Mouse (Mus musculus) intestine, embryonic 15.5 days (tissue): ENCODE measurements around the gene Mamdc2. TPM values are rescaled to one million over a fixed set of nuclear protein-coding genes. Genes with fewer than 3 reads are reported as not detected.

Experiments
- ATAC-seq: fragments of 200-750 bp; cut with Nextera tagmentation; 2 replicates; pipeline ENCODE4 v1.8.0; 2017; ENCODE audit warnings: moderate TSS enrichment, moderate library complexity
- H3K27ac ChIP-seq: fragments of 300-500 bp; sonication (generic); 2 replicates; pipeline ENCODE4 v1.5.1; 2015; ENCODE audit warnings: mild to moderate bottlenecking, inconsistent platforms
- H3K27me3 ChIP-seq: fragments of 300-500 bp; sonication (generic); replicated peaks from 2 replicates; pipeline ENCODE4 v1.6.1; 2015; ENCODE audit warnings: inconsistent platforms
- H3K36me3 ChIP-seq: fragments of 300-500 bp; sonication (generic); 2 replicates; pipeline ENCODE4 v1.6.1; 2015; ENCODE audit warnings: inconsistent platforms
- H3K4me1 ChIP-seq: fragments of 300-500 bp; sonication (generic); replicated peaks from 2 replicates; pipeline ENCODE4 v1.6.1; 2015; ENCODE audit warnings: inconsistent platforms
- H3K4me2 ChIP-seq: fragments of 300-500 bp; sonication (generic); replicated peaks from 2 replicates; pipeline ENCODE4 v1.6.1; 2015; ENCODE audit warnings: mild to moderate bottlenecking, inconsistent platforms
- H3K4me3 ChIP-seq: fragments of 300-500 bp; sonication (generic); replicated peaks from 2 replicates; pipeline ENCODE4 v1.5.1; 2015; ENCODE audit warnings: inconsistent platforms
- H3K9ac ChIP-seq: fragments of 300-500 bp; sonication (generic); 2 replicates; pipeline ENCODE4 v1.6.1; 2015; ENCODE audit warnings: inconsistent platforms
- H3K9me3 ChIP-seq: fragments of 300-500 bp; sonication (generic); 2 replicates; pipeline ENCODE4 v1.6.1; 2016; ENCODE audit warnings: inconsistent platforms
- WGBS: fragments of 180-500 bp; shearing (Covaris S2); methylation state at CpG from one replicate; pipeline ENCODE4 v1.1.7; 2015; 5-methylcytosine and 5-hydroxymethylcytosine counted together
- polyA plus RNA-seq: library from polyadenylated mRNA; unstranded; fragments of >200 nt; fragmentation: Nextera tagmentation; extraction: Ambion mirVana; gene quantifications from 2 replicates; pipeline ENCODE4 v1.2.1, GENCODE M21; 2015

Mamdc2 gene
- polyA plus RNA-seq, 1 experiment from 2014 or later: 2.2 TPM

DNA sequence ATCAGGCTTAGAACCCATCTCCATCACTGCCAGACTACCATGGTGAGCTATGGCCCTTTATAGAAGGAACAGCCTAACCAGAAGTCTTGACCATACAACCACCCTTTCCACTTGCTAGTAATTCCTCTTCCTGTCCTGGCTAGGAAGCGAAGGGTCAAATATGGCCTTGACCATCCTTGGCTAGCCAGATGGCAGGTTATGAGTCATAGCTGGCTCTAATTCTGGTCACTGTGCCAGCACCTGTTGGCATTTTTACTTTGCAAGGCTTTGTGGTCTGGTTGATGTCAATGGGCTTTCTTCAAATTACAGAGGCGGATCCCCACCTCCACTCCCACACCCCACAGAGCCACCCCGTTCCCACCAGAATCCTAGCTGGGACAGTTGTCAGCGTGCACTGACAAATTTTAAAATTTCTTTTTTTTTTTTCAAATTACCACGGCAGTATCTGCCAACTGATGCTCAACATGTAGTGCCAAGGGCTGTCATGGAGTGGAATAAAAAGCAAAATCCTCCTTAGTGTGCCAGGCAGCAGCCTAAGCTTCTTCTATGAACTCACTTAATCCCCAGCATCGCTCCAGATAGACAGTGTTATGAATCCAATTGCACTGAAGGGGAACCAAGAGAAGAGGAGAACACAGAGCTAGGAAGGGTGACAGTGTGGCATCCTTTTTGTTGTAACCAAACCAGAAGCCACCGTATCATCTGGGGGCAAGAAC is 73.1 kb downstream of the Mamdc2 start:
- no peaks in the 10 kb centered on the region; the same call in 1 of the 2 replicates for H3K4me1 ChIP-seq
- 88% methylated on average over 7 of the region's 7 CpGs for WGBS
- no peak overlapping the region for H3K4me2 ChIP-seq
- H3K27ac ChIP-seq: no peak overlapping the region
- H3K36me3 ChIP-seq: no peaks in the 10 kb centered on the region
- no peak overlapping the region for H3K9ac ChIP-seq
- no peaks in the 10 kb centered on the region for H3K27me3 ChIP-seq
- H3K4me3 ChIP-seq: no peak overlapping the region
- no peaks in the 10 kb centered on the region for H3K9me3 ChIP-seq
- ATAC-seq: no peak

DNA sequence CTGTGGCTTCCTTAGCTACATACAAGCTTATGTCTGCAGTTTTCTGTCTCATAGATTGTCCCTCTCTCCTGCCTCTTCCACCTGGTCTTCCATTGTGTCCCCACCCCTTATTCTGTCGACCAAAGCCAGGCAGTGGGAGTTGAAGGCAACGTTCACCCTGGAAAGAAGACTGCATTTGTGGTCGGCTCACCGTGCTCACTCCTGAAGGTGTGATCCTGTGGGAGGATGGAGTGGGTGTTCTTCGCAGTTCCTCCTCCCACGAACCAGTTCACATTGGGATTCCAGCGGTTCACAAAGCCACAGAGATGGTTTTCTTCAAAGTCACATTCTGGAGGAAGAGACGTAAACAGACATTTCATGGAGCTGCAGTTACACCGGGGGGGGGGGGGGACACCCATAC is 74.5 kb downstream of the Mamdc2 start:
- 45% methylated on average over 9 of the region's 9 CpGs for WGBS
- Histone ChIP-seq H3K27me3 (no peaks in the 10 kb centered on the region), H3K36me3 (no peaks in the 10 kb centered on the region), H3K9me3 (no peaks in the 10 kb centered on the region), H3K9ac (no peak overlapping the region), H3K4me2 (no peak overlapping the region), H3K4me1 (no peaks in the 10 kb centered on the region; the same call in 1 of the 2 replicates), H3K27ac (no peak overlapping the region), H3K4me3 (no peak overlapping the region)
- ATAC-seq: no peak

DNA sequence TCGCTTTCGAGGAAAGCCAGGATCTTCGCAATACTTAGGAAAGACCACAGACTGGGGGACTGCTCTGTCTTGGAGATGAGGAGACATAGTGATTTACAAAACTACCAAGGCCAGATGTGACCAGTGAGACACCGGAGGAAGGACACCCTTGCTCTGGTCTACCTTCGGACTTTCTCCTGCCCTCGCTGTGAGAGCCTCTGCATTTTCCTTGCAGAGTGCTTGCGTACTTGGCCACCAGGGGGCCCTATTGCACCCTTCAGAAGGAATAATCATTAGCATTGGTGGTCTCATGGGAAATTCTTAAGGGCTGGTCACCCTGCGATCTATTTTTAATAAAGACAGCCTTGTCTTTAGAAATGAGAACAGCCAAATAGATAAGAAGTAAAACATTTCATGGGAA is 75.0 kb downstream of the Mamdc2 start:
- H3K4me3 ChIP-seq: no peak overlapping the region
- 0 out of 2 replicates have a peak, but pooled peaks have one; percentile 58 for ATAC-seq
- 40% methylated on average over 8 of the region's 8 CpGs for WGBS

DNA sequence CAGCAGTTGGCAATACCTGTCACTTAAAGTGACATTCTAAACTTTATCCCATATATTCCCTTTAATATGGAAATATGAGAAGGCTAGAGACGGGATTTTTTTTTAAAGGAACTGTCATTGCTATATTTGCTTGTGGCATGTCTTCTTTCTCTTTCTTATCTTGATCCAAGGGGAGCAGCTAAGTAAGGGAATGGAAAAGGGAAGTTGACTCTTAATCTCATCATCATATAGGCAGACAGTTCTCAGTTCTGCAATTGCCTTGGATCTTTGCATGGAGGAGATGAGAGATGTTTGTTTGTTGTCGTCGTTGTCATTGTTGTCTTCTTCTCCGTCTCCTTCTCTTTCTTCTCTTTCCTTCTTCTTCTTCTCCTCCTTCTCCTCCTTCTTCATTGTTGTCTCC is 79.0 kb downstream of the Mamdc2 start:
- H3K9ac ChIP-seq: no peak overlapping the region
- H3K4me3 ChIP-seq: no peak overlapping the region
- H3K27me3 ChIP-seq: no peaks in the 10 kb centered on the region
- no peaks in the 10 kb centered on the region for H3K9me3 ChIP-seq
- H3K27ac ChIP-seq: no peak overlapping the region
- 94% methylated on average over 4 of the region's 4 CpGs for WGBS
- no peaks in the 10 kb centered on the region; the same call in 1 of the 2 replicates for H3K4me1 ChIP-seq
- ATAC-seq: no peak
- no peak overlapping the region for H3K4me2 ChIP-seq
- H3K36me3 ChIP-seq: no peaks in the 10 kb centered on the region

More for the DNA sequence above, 75.0 kb downstream of the Mamdc2 start:
- no peak overlapping the region for H3K27ac ChIP-seq
- H3K4me1 ChIP-seq: no peaks in the 10 kb centered on the region; the same call in 1 of the 2 replicates
- no peaks in the 10 kb centered on the region for H3K27me3 ChIP-seq
- H3K9me3 ChIP-seq: no peaks in the 10 kb centered on the region
- no peak overlapping the region for H3K9ac ChIP-seq
- H3K36me3 ChIP-seq: no peaks in the 10 kb centered on the region
- H3K4me2 ChIP-seq: no peak overlapping the region

DNA sequence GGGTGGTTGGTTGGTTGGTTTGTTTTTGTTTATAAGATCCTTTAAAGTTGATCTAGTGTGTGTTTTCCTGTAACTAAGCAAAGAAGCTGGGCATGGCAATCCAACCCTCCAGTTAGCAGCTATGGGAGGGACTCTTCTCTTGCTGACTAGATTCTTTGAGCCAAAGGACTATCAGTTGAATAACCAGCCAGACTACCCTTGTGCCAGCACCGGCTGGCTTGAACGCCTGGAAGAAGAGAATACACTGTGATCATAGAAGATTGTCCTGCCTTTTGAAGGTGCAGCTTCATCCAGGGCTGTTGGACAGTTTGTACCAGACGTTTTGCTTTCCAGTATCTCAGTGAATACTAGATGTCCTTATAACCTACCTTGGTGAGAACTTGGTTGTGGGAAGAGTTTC is 86.2 kb downstream of the Mamdc2 start:
- H3K4me3 ChIP-seq: no peak overlapping the region
- 83% methylated on average over 3 of the region's 3 CpGs for whole genome bisulfite sequencing

DNA sequence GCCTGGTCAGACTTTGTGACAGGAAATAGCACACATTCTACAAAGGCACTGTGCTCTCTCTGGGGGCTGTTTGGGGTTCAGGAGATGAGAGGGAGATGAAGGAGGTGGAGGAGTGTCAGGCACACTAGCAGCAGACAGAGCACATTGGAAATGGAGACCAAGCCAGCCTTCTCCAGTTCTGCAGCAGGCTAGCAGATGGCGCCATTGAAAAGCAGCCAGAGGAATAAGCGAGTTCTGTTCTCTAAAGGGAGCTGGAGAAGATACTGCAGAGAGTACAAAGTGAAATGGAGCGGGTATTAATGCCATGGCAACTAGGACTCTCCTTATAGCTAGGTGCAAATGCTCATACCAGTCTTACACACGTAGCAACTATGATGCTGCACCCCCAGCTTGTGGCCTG is 87.1 kb downstream of the Mamdc2 start:
- Histone ChIP-seq H3K4me2 (no peak overlapping the region), H3K9me3 (no peaks in the 10 kb centered on the region), H3K4me1 (no peaks in the 10 kb centered on the region), H3K27me3 (no peaks in the 10 kb centered on the region), H3K36me3 (no peaks in the 10 kb centered on the region), H3K27ac (no peak overlapping the region), H3K4me3 (no peak overlapping the region), H3K9ac (no peak overlapping the region)
- ATAC-seq: no peak
- WGBS: 78% methylated on average over 4 of the region's 4 CpGs

More for the DNA sequence above, 86.2 kb downstream of the Mamdc2 start:
- no peak overlapping the region for H3K9ac ChIP-seq
- no peaks in the 10 kb centered on the region for H3K27me3 ChIP-seq
- H3K4me2 ChIP-seq: no peak overlapping the region
- no peaks in the 10 kb centered on the region for H3K4me1 ChIP-seq
- H3K36me3 ChIP-seq: no peaks in the 10 kb centered on the region
- ATAC-seq: no peak
- H3K27ac ChIP-seq: no peak overlapping the region
- H3K9me3 ChIP-seq: no peaks in the 10 kb centered on the region

DNA sequence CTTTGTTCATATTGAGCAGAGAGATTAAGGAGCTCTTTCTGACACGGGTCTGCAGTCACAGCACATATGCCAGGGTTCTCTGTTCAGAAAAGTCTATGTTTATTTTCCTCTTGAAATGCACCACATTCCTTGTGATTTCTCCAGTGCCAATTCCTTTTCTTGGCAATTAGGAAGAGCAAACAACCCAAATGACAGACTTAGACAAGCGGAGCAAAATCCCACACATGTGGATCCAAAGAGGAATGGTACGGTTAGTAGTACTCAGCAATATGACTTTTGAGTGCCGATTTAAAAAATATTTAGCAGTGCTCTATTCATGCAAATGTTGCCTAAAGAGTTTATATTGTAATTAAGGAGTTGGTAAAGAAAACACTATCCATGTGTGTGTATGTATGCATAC is 87.7 kb downstream of the Mamdc2 start:
- Histone ChIP-seq H3K27me3 (no peaks in the 10 kb centered on the region), H3K36me3 (no peaks in the 10 kb centered on the region), H3K4me3 (no peak overlapping the region), H3K4me1 (no peaks in the 10 kb centered on the region), H3K9ac (no peak overlapping the region), H3K27ac (no peak overlapping the region), H3K9me3 (no peaks in the 10 kb centered on the region), H3K4me2 (no peak overlapping the region)
- ATAC-seq: no peak
- 80% methylated on average over 4 of the region's 4 CpGs for WGBS

DNA sequence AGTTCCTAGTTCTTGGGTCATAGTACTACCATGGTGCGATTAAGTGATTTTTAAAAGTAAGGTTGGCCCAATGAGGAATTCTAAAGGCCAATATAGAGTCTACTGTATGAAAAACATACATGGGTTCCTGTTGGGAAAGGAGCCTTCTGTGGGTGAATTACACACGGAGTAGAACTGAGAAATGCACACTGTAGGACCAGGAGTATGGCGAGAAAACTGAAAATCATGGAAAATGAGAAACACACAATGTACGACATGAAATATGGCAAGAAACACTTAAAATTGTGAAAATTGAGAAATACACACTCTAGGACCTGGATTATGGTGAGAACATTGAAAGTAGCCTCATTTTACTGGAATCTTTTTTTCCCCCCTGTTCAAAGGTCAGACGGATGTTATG is 91.0 kb downstream of the Mamdc2 start:
- Histone ChIP-seq H3K27me3 (no peaks in the 10 kb centered on the region), H3K9me3 (no peaks in the 10 kb centered on the region), H3K9ac (no peak overlapping the region), H3K4me1 (peaks cover 6% of the 10 kb centered on the region; the same call in 1 of the 2 replicates), H3K36me3 (no peaks in the 10 kb centered on the region), H3K4me2 (no peak overlapping the region), H3K4me3 (no peak overlapping the region), H3K27ac (no peak overlapping the region)
- ATAC-seq: no peak
- WGBS: 86% methylated on average over 5 of the region's 5 CpGs

DNA sequence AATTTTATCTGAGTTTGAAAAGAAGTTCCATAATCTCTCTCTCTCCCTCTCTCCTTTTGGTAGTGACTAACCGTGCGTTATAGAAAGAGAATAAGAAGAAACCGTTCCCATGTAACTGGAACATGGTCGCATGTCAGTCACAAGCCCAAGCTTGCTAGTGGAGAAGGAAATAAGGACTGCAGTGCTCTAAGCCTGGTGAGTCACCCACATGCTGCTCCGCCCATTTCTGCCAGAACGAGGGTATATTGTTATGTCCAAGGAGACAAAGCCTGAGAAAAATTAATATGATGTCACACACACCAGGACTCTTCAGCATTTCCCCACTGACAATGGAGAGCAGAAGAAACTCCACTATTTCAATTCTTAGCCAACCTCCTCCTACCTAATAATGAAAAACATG is 93.5 kb downstream of the Mamdc2 start:
- ATAC-seq: no peak
- Histone ChIP-seq H3K27me3 (no peaks in the 10 kb centered on the region), H3K4me1 (peaks cover 8% of the 10 kb centered on the region; the same call in 1 of the 2 replicates), H3K9ac (no peak overlapping the region), H3K36me3 (no peaks in the 10 kb centered on the region), H3K27ac (no peak overlapping the region), H3K9me3 (no peaks in the 10 kb centered on the region), H3K4me2 (no peak overlapping the region), H3K4me3 (no peak overlapping the region)
- 76% methylated on average over 6 of the region's 6 CpGs for WGBS

DNA sequence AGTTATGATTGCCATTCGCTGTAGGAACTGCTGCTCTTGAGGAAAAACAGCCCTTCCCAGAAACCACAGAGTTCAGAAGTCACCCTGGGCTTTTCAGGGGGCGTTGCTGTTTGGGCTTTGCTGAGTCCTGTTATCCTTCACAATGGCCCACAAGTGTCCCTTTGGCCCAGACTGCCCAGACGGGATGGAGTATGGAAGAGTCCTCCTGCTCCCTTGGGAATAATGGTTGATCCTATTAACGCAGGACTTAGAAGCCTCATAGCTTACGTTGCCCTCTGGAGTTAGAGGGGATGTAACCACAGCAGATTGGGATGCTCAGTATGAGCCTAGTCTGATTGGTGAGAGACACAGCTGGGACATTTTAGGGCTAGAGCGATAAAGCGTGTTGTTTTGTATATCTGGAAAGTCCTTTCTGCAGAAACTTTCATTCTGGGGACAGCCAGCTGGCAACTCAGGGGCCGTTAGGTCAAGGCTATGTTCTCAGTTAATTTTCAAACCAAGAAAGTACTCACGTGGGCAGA is 94.3 kb downstream of the Mamdc2 start:
- WGBS: 37% methylated on average over 9 of the region's 9 CpGs
- Histone ChIP-seq H3K36me3 (no peaks in the 10 kb centered on the region), H3K27me3 (no peaks in the 10 kb centered on the region), H3K4me2 (no peak overlapping the region), H3K9me3 (no peaks in the 10 kb centered on the region), H3K4me3 (no peak overlapping the region), H3K27ac (0 out of 2 replicates have a peak overlapping the region, but pooled peaks have one; percentile 29), H3K4me1 (peaks cover 8% of the 10 kb centered on the region; the same call in 1 of the 2 replicates), H3K9ac (no peak overlapping the region)
- no peak for ATAC-seq

DNA sequence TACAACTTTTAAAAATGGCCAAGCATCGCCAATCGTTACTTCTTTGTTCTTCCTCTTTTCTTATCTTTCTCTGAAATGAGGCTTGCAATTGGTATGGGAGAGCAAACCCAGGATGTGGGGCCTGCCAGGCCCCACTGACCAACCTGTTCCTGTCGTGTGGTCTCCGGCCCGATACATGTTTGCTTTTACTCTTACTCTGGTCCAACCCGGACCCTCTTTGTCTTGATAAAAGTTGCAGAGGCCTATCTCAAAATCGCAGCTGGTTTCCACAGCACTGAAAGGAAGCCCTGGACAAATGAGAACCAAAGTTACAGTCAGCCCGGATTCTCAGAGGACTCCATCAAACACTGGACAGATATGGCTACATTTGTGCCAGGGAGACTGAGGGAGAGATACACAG is 95.1 kb downstream of the Mamdc2 start:
- H3K27ac ChIP-seq: no peak overlapping the region
- WGBS: 58% methylated on average over 8 of the region's 8 CpGs
- ATAC-seq: no peak

DNA sequence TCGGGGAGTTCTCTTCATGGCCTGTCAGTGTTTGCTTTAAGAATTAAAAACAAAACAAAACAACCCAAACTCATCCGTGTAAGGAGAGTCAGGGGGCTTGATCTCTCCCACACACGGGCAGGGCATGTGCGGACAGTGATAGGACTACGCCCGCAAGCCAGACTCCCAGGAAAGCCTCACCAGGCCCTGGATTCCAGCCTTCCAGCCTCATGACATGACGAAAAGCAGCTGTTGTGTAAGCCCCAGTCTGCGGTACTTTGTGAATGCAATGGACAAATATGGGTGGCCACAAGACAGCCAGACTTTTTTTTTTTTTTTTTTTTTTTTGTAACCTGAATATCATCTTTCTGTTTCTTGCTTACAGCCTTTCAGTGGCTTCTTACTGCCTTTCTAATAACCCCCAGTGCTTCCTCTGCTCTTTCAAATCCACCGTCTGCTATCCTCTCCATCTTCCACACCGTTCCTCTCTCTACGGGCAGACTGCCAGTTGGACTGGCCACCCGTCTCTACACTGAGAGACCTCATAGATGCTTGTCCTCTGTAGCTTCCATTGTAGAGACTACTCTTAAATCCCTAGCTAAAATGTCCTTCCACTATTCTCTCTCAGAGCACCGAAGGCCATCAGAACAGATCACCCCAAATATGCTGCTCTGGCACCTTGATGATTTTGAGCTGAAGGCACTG is 96.3 kb downstream of the Mamdc2 start:
- Histone ChIP-seq H3K4me2 (no peak overlapping the region), H3K27me3 (no peaks in the 10 kb centered on the region), H3K36me3 (no peaks in the 10 kb centered on the region), H3K9ac (no peak overlapping the region), H3K4me1 (peaks cover 8% of the 10 kb centered on the region; the same call in 1 of the 2 replicates), H3K27ac (no peak overlapping the region), H3K9me3 (no peaks in the 10 kb centered on the region), H3K4me3 (no peak overlapping the region)
- WGBS: 56% methylated on average over 13 of the region's 13 CpGs
- ATAC-seq: peak; percentile 51; the same call in 1 of the 2 replicates

More for the DNA sequence above, 95.1 kb downstream of the Mamdc2 start:
- Histone ChIP-seq H3K36me3 (no peaks in the 10 kb centered on the region), H3K9ac (no peak overlapping the region), H3K4me1 (peaks cover 8% of the 10 kb centered on the region; the same call in 1 of the 2 replicates), H3K27me3 (no peaks in the 10 kb centered on the region), H3K4me3 (no peak overlapping the region), H3K9me3 (no peaks in the 10 kb centered on the region), H3K4me2 (no peak overlapping the region)
